Mouse (Mus musculus) spleen, postnatal 36 days (tissue): ENCODE data around the gene Gm42878.

Experiments
- DNase-seq, 2 experiments: peaks; one replicate each; pipeline ENCODE4 v3.0.0; 2022; ENCODE audit warnings: low spot score in 2 of 2, mixed read lengths in 1 of 2

Gm42878 gene

DNA sequence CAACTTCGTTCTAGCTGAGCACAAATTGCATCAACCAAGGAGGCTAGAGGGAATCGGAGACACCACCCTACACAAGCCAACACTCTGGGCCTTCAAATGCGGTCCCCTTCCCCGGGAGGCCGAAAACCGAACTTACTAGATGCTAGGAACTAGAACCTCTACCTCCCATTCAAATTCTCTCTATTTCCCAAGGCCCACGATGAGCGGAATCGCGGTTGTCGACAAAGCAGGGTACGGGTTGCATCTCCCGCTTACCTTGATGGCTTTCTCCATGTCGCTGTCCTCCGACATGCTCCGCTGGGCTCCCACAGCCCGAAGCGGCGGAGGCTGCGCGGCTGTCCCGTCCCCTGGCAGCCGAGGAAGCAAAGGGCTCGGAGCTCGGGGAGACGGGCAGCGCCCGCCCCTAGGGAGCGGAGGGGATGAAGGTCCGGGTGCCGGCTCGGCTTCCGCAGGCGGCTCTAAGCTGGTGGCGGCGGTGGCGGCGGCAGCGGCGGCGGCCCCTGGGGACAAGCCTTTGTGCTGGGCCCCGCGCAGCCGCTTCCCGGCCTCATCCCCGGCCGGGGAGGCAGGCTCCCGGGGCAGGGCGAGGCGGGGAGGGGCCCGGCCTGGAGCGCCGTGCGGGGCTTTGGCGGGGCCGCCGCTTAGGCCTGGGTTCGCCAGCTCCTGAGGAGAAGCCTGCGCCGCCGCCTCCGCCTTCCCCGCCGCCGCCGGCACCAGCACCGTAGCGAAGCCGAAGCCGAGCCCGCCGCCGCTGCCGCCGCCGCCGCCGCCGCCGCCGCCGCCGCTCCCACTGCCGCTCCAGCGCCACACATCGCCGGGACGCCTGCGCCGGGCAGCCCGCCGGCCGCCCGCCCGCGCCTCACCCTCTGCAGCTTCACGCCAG is at the start of gene Gm42878, which contains the start of gene Adam1a:
Gene Gm42878 (minus strand): TSS at position 573 of the 883 bp plus-strand sequence.
Gene Adam1a (minus strand): TSS at position 573 of the 883 bp plus-strand sequence.
- peak; percentile 37 to 41 for DNase-seq

DNA sequence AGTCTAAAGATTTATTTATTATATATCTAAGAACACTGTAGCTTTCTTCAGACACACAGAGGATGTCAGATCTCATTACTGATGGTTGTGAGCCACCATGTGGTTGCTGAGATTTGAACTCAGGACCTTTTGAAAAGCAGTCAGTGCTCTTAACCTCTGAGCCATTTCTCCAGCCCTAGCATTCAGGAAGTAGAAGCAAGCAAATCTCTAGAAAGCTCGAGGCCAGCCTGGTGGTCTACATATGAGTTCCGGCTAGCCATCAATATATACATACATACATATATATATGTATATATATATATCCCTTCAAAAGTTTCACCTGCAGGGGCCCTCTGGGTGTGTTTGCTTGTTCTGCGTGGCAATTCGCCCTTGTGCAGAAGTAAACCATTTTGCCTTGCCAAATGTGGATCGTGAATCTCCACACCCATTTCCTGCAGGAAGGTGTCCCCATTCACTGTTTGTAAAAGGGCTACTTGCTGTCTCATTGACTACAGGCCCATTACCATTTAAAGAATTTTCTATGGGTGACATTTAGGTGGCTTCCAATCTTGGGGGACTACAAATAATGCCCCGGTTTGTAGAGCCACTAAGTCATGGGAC is 49.5 kb upstream of the Gm42878 start:
- no peak for DNase-seq

DNA sequence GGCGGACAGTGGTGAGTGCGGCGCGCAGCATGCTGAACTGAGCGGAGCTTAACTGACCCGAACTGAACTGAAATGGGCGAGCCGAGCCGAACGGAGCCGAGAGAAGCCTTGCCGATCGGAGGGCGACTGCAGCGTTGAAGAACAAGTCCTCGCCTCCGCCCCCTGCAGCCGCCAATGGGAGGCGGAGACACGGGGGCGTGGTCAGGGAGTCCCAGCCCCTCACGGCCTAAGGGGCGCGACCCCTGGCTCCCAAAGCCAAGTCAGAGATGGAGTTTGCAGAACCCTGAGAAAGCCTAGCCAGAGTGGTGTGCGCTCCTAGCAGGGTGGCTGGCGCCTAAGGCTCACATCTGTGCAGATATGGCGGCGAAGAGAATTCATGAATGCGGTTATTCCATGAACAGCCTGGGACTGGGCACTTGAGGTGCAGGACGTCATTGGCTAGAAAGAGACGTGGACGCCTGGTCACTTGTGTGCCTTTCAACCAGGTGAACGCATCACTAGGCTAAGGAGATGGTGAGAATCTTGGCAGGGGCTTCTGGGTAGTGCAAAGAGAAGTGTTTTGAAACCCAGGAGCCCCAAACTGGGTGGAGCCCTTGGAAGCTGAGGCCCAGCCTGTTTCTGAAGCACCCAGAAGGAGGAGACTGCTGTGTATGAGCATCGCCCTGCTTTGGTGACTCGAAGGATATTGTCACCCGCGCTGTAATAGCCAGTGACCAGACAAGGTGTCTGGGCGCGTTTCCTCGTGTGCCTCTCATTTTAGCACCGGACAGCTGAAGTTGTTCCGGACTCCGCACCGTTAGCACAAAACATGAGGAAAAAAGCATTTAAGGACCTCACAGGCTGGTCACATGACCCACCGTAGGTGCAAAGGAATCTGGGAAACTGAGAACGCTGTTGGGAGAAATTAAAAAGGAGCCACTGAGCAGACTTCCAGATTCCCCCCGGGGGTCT is 48.4 kb upstream of the Gm42878 start, which contains the start of gene Aldh2:
Gene Aldh2 (minus strand): TSS at position 374 of the 951 bp plus-strand sequence.
- peak; percentile 86 to 88 for DNase-seq

DNA sequence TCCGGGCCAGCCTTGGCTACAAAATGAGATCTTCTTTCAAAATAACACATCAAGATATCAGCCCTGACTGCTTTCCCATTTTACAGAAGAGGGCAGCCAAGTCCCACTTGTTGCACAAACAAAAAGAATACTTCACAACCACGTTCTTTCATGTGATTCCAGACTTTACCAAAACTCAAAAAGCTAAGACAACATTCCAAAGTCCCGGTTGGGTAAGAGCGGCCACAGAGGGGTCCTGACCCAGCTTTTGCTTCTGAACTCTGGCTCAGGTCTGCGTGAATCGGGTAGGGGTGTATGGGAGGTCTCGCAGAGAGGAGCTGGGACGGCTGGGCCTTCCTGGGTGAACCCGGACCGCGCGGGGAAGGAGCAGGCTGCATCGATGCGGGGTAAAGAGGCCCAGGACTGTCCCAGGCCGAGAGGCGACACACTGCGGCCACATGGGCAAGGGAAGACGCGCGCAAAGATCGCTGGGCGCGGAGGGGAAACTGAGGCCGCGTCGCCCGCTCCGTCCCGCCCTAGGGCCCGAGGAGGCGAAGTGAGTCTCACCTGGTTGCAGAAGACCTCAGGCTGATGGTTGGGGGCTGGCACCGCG is 47.6 kb upstream of the Gm42878 start:
- peak; percentile 15 to 22 for DNase-seq

DNA sequence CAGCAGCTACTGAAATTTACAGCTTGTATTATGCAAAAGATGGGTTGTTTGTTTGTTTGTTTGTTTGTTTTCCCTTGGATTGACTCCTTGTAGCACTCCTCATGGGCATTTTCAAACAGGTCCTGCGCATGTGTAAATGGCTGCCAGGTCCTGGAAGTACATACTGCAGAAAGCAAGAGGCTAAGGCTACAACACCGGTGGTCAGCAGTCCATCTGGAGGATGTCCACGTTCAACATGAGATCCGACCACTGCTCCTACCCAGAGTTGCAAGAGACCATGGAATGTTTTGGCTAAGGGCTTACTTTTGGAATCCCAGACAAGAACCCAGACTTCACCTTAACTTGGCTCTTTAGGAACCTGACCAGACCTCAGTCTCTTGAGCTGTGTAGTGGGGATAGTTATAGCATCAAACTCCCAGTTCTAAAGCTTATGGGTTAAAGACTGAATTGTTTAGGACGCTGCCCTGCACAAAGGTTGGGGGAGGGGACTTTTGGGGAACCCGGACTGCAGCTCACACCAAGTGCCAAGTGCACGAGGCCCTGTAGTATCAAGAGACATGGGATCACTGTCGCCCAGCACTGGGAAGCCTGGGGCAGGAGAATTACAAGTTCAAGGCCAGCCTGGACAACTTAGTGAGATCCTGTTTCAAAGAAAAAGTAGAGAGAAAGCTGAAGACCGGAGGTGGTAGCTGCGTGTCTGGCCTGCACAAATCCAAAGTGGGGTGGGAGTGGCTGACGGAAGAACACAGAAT is 47.0 kb upstream of the Gm42878 start:
- DNase-seq = peak in 1 of 2 experiments; percentile 31

DNA sequence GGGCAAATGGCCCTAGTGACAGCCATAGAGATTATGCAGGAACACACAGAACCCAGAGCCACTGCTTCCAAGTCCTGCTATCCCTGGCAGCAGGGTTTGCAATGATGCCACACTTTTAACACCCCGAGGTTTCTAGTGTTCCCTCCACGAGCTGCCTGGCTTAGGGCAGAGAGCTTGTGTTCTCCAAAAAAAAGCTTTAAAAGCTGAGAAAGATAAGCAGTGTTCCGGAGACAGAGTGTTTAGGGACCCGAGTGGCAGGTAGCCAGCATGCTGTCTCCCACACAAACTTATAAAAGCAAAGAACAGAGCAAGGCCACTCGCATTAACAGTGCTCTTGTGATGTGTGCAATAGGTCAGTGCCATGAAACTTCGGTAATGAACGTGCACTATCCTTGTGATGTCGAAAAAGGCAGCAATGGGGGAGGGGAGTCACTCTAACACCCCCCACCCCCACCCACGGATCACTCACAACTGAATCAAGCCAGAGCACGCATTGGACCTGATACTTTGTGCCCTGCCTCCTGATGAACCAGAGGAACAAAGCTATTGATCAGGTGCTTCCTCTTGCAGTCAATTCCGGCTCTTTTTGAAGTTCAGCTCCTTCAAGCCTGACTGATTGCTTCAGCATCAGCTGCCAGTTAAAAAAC is 46.3 kb upstream of the Gm42878 start:
- no peak for DNase-seq

DNA sequence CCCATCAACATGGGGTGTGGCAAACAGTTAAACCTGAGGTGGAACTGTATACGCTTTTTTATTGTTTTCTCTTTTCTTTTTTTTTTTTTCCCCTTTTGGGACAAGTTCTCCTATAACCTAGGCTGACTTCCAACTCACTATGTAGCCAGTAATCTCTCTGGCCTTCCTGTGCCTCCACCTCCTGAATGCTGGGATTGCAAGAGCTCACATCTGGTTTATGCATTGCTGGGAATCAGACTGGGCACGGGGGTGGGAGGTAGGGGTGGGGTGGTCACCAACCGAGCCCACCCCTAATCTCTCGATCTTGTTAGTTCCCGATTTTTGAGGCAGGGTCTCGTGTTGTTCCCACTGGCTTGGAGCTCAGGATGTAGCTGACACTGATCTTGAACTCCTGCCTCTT is 44.6 kb upstream of the Gm42878 start:
- DNase-seq = no peak

DNA sequence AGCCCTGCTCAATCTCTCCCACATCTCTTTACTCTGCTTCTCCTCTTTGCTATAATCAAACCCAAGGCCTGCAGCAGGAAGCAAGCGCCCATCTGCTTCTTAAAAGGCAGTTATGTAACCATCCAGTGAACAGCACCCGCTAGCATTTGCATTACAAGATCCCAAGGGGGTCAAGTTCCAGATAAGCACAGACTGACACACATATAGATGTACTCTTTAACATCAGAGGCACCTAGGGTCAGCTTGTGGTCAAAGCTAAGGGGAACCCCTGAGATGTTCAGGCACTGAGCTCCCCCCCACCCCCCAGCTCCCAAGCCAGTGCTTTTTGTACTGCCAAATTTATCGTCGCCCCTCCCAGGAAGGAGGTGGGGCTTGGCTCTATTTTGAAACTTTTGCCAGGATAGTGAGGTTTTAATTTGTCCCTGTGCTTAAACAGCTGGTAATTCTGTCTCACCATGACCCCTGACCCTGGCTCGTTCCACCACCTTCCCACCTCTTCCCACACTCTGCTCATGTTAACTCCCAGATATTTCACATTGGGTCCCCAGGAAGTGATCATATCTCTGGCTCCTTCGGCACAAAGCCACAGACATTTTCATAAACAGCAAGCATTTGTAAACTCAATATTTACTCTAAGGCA is 41.2 kb upstream of the Gm42878 start:
- peak; percentile 83 to 86 for DNase-seq

DNA sequence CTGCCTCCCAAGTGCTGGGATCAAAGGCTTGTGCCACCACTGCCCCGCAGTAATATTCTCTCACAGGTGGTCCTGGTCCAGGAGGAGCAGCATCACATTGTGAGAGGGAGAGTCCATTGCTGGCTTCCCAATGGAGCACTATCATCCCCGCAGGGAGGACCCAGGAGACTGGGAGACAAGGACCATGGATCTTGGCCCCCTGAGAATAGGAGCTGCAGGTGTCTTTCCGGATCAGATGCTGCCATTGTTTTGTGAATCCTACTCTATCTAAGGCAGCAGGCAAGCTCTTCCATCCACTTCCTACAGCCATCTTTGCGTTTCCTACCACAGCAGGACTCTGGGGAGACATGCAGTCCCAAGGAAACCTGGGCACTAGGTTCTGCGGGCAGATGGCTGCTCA is 40.4 kb upstream of the Gm42878 start:
- no peak for DNase-seq

DNA sequence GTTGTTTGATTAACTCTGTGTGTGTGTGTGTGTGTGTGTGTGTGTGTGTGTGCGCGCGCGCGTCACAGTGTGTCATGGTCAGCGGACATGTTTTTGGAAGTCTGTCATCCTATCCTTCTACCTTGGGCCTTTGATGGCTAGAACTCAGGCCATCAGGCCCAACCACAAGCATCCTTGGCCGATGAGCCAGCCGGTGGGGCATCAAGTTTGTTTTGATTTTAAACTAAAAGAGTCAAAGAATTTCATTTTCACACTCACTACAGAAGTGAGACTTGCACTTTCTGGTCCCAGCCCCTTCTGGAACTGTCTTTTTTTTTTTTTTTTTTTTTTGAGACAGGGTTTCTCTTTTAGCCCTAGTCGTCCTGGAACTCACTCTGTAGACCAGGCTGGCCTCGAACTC is 39.7 kb upstream of the Gm42878 start:
- no peak for DNase-seq

DNA sequence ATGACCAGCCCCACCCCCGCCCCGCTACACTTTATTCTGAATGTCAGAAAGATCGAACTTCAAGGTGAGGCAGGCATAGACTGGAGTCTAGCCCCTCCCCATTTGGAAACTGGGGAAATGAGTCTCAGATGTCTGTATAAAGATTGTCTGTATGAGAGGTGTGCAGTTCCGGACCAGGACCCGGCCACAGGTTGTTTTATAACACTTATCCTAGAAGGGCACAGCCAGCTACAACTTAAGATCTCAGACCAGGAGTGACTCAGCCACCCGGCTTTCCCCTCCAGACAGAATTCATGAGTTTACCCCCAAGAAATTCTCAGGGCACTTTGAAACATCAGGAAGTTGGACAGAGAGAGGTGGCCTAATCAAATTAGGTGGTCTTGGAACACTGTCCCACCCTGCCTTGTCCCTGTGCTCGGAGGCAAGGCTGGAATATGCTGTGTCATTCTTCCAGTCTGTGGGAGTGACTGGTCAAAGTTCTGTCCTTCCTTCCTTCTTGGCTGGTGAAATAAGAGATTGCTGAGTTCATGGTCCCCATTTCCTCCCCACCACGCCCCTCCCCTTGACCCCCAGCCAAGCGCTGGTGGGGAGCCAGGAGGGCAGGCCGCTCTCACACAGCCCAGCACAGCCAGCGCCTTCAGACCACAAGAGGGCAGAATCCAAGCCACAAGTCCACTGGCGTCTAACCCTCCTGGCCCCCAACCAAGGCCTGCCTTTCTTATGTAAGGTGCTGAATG is 38.7 kb upstream of the Gm42878 start:
- DNase-seq = peak; percentile 77 to 83

DNA sequence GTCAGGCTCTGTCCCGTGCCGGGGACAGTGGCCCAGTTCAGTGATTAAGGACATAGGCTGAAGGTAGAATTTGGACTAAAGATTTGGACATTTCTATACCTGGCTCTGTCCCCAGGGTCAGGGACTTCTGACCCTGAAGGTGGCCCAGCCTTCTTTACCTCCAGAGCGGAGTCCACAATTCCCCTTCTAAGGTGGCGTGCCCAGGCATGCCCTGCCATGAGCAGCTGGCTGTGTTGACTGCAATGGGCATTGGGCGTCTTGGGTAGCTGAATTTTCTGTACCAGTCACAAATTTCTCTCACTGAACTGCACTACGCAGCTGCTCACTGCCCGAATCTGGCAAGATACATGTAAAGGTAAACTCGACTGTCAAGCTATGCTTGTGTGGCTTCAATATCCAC is 36.7 kb upstream of the Gm42878 start:
- no peak for DNase-seq

DNA sequence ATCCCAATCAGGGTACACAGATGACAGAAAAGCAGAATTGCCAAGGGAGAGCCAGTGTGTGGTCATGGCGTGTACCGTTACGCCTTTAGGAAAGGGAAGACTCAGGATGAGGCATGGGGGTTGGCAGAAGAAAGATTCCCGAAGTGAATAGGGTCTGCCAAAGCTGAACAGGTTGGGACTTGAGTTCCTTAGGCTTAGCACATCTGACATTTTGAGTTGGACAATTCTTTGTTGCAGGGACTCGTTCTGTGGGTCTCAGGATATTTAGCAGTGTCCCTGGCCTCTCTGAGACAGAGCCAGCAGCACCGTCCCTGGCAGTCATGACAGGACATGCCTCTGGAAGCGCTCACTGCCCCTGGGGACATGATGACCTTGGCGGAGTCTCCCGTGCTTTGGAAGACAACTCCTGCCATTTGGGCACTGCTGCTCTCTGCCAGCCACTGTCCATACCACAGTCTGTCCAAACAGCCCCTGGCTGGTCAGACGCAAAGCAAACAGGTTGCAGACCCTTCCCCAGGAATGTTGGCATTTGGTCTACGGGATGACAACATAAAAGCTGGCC is 31.7 kb upstream of the Gm42878 start:
- DNase-seq = no peak

DNA sequence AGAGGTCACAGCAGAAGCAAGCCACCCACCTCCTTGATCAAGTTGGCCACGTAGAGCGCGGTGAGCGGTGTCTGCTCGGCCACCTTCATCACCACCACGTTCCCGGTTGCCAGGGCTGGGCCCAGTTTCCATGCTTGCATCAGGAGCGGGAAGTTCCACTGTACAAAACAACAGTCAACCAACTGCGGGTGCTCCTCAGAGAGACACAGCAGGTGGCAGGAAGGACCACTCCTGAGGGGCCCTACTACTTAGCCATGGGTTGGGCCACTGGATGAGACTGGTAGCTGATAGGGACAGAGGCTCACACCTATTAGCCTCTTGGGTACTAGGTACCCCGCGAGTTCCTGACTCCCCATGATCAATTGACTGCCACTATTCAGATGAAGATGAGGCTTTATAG is 30.6 kb upstream of the Gm42878 start:
- DNase-seq = no peak

DNA sequence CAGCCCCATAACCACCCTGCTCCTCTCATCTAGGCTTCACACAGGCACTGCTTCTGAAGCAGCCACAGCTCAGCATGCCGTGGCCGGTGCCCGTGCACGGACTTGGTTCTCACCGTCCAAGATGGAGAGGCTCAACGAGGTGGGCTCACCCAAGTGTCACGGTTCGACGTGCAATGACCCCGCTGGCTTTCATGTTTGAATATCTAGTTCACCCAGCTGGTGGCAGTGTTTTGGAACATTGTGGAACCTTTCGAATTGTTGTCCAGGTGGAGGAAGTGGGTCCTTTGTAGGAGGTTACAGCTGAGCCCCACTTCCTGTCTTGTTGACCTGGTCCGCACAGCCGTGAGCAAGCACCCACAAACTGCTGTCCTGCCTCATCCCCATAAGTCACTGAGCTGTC is 28.9 kb upstream of the Gm42878 start:
- DNase-seq = peak; percentile 45 to 57

DNA sequence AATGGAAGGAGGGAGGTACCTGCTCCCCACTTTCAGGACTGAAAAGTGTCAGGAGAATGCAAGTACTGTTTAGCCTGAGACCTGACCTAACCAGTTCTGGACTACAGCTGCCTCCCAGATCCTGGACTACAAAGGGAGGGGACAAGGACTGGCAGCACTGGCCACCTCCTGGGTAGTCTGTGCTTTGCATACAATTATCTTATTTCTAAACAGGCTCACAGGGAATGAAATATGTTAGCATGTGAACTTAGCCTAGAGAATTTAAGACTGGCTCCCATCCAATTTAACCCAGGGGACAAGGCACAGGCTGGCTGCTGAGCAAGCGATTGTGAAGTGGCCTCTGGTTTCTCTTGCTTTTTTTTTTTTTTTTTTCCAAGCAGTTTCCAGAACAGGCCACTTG is 25.5 kb upstream of the Gm42878 start:
- DNase-seq = no peak

DNA sequence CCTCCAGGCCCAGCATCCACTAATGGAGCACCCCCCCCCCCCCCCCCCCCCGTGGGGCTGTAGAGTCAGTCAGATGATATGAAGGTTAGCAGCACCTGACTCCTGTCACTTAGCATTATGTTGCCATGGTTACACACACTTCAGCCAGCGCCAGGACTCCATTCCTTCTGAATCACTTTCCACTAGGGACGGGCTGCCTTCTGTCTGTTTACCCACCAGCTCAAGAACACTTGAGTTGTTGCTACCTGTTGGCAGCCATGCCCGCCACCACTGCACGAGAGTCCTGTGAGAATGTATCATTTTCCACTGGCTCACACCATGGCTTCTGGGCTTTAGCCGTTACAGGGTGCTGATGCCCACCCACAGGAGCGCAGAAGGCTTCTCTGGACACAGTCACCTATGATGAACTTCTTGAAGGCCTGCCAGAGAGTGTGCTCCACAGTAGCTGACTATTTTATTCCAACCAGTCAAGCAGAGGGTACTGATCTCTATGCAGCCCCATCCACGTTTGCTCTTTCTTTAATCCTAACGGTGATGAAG is 24.7 kb upstream of the Gm42878 start:
- no peak for DNase-seq

DNA sequence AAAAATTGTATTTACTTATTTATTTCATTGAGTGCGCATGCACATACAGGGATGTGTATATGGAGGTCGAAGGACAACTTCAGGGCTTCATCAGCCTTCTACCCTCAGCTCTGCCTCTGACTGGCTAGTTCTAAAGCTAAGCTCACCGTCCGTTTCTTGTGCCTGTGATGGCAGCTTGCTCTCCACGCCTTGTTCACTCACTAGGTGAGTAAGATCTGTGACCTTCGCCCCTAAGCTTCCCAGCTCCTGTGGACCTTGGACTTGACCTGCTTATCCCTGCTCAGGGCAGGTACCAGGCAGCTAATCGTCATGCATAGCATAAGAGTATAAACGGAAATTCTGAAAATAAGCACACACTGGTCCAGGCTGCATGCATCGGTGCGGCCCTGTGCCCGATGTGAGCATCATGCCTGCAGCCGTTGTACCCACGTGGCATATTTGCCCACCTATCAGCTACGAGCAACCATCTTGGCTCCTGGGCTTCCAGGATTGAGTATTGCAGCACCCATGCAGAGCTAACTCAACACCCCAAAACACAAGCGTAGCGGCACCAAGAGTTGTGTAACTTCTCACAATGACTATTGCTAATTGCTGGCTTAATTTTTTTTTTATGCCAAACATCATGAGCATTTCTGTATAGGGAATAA is 20.9 kb upstream of the Gm42878 start:
- no peak for DNase-seq
